Mouse (Mus musculus) forebrain, embryonic 11.5 days (tissue): Measurements from ENCODE around the gene Sh2d6. TPM values are rescaled to one million over a fixed set of nuclear protein-coding genes. Genes with fewer than 3 reads are reported as not detected.

ENCODE experiments used
- ATAC-seq: fragments of 200-750 bp; cut with Nextera tagmentation; replicated peaks from 2 replicates; pipeline ENCODE4 v1.8.0; 2017; ENCODE audit warnings: moderate TSS enrichment; ENCODE audit not compliant: low FRiP score
- DNase-seq: peaks from one replicate; pipeline ENCODE4 v3.0.0-alpha.2; 2017; ENCODE audit warnings: low spot score
- H3K27ac ChIP-seq: fragments of 300-500 bp; sonication (generic); 2 replicates; pipeline ENCODE4 v1.5.1; 2014; ENCODE audit warnings: low read depth, low read length
- H3K27me3 ChIP-seq: fragments of 300-500 bp; sonication (generic); 2 replicates; pipeline ENCODE4 v1.6.1; 2014; ENCODE audit warnings: mild to moderate bottlenecking, low read length, mixed read lengths; ENCODE audit not compliant: control insufficient read depth, insufficient read depth
- H3K36me3 ChIP-seq: fragments of 300-500 bp; sonication (generic); 2 replicates; pipeline ENCODE4 v1.6.1; 2014; ENCODE audit warnings: mild to moderate bottlenecking, low read length, moderate library complexity, mixed read lengths; ENCODE audit not compliant: control insufficient read depth, insufficient read depth
- H3K4me1 ChIP-seq: fragments of 300-500 bp; sonication (generic); replicated peaks from 2 replicates; pipeline ENCODE4 v1.6.1; 2014; ENCODE audit warnings: low read length, mixed read lengths; ENCODE audit not compliant: control insufficient read depth, insufficient read depth
- H3K4me2 ChIP-seq: fragments of 300-500 bp; sonication (generic); 2 replicates; pipeline ENCODE4 v1.6.1; 2014; ENCODE audit warnings: low read depth, mild to moderate bottlenecking, low read length, moderate library complexity, mixed read lengths; ENCODE audit not compliant: severe bottlenecking
- H3K4me3 ChIP-seq: fragments of 300-500 bp; sonication (generic); 2 replicates; pipeline ENCODE4 v1.5.1; 2014; ENCODE audit warnings: low read depth, low read length
- H3K9ac ChIP-seq: fragments of 300-500 bp; sonication (generic); 2 replicates; pipeline ENCODE4 v1.6.1; 2014; ENCODE audit warnings: low read length
- H3K9me3 ChIP-seq: fragments of 300-500 bp; sonication (generic); 2 replicates; pipeline ENCODE4 v1.6.1; 2016; ENCODE audit warnings: low read length, mixed read lengths; ENCODE audit not compliant: control insufficient read depth
- WGBS: fragments of 180-500 bp; shearing (Covaris S2); extraction: QIAGEN DNeasy Blood & Tissue Kit; methylation state at CpG from one replicate; pipeline ENCODE4 v1.1.7; 2014; 5-methylcytosine and 5-hydroxymethylcytosine counted together
- polyA plus RNA-seq: library from polyadenylated mRNA; unstranded; fragments of >200 nt; fragmentation: Nextera tagmentation; extraction: Ambion mirVana; gene quantifications from 2 replicates; pipeline ENCODE4 v1.2.1, GENCODE M21; 2014

Gene Sh2d6
- polyA plus RNA-seq, 1 experiment from 2014 or later = 0.51 TPM

DNA sequence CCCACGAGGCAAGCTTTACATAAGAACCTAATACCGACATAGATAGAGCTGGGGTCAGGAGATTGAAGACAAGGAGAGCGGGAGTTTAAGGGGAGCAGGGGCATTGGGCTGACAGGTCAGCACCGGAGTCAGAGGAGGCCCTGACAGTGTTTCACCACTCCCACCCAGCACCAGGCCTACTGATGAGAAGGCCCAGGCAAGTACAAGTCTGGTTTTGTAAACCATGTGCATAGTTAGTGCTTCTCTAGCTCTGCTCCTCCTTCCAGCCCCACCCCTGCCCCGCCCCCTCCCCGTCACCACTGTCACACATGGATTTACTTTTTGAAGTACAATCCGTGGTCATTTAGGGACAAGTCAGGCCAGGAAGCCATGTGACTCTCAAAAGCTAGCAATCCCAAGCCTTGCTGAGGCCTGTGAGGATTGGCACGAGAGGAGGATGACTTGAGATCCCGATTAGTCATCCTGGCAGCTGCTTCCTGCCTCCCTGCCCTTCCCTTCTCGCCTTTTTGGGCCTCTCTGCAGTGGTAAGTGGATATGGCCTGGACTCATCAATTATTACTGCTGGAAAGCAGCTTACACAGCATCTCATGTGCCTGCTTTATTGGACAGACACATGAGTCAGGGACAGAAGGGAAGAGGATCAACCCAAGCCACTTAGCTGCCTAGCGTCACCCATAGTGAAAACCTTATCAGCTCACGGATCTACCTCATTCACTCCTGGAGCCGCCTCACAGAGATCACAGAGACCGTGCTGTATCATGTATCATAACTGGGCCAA is 48.1 kb downstream of the Sh2d6 start:
- Histone ChIP-seq H3K9me3 (no peaks in the 10 kb centered on the region), H3K27ac (no peak overlapping the region), H3K36me3 (no peaks in the 10 kb centered on the region), H3K4me2 (no peak overlapping the region), H3K9ac (no peak overlapping the region), H3K4me3 (no peak overlapping the region), H3K4me1 (no peaks in the 10 kb centered on the region), H3K27me3 (no peaks in the 10 kb centered on the region)
- 70% methylated on average over 14 of the region's 14 CpGs for WGBS
- no peak for DNase-seq
- ATAC-seq = no peak

- Histone ChIP-seq H3K4me1 (no peaks in the 10 kb centered on the region), H3K36me3 (no peaks in the 10 kb centered on the region), H3K9me3 (no peaks in the 10 kb centered on the region), H3K27ac (no peak overlapping the region), H3K27me3 (no peaks in the 10 kb centered on the region), H3K4me3 (no peak overlapping the region), H3K9ac (no peak overlapping the region), H3K4me2 (no peak overlapping the region)
- WGBS = 91% methylated on average over 4 of the region's 4 CpGs
- ATAC-seq = no peak
- no peak for DNase-seq
These were observed 55.3 kb downstream of the Sh2d6 start for GRCm38 (mm10) chr6:72466171-72466570.

DNA sequence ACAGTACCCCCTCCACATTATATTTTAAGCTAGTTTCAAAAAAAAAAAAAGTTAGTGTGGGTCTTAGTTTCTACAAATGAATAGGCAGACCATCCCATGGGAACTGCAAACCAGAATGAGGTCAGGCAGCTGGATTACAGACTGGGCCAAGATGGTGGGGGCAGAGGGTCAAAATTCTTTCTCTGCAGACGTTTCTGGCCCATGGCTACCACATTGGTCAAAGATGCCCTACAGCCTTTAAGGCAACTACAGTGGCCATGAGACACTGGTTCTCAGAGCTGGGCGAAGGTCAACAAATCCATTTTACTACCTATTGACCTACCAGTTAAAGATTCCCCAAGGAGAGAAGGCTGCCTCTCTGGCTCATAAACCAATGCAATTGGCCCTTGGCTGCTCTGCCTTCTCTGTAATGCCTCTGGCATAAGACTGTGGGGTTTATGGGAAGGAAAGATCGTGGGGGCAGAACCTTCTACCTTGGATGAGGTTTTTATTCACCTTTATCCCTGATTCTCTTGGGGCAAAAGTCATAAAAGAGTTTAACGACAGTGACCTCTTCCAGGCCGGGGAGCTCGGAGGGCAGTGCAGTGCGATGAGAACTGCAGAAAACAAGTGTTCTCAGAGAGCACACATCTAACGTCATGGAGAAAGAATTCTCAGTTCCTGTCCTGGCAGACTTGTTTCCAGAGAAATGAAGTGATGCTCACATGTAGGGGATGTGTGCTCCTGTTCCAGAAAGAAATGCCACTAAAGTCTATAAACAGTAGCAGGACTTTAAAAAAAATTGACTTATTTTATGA is 55.9 kb downstream of the Sh2d6 start:
- no peak overlapping the region for H3K4me3 ChIP-seq
- 83% methylated on average over 8 of the region's 8 CpGs for WGBS
- H3K9ac ChIP-seq = no peak overlapping the region
- DNase-seq = no peak
- no peaks in the 10 kb centered on the region for H3K27me3 ChIP-seq
- H3K9me3 ChIP-seq = no peaks in the 10 kb centered on the region
- no peak for ATAC-seq
- no peak overlapping the region for H3K4me2 ChIP-seq
- H3K36me3 ChIP-seq = no peaks in the 10 kb centered on the region
- no peak overlapping the region for H3K27ac ChIP-seq
- no peaks in the 10 kb centered on the region for H3K4me1 ChIP-seq

Other genes starting within 250 kb of the Sh2d6 start
- gene Sftpb, start 217.1 kb downstream of the Sh2d6 start, polyA plus RNA-seq = not detected in 2 replicates
- gene Usp39, start 176.5 kb downstream of the Sh2d6 start, polyA plus RNA-seq = 109 and 113 TPM in 2 replicates
- gene 0610030E20Rik, start 174.4 kb downstream of the Sh2d6 start, polyA plus RNA-seq = 21.4 and 21.5 TPM in 2 replicates
- gene Tmem150a, start 166.3 kb downstream of the Sh2d6 start, polyA plus RNA-seq = 4.2 and 4.6 TPM in 2 replicates
- gene Rnf181, start 154.8 kb downstream of the Sh2d6 start, polyA plus RNA-seq = 102 and 106 TPM in 2 replicates
- gene Vamp5, start 141.2 kb downstream of the Sh2d6 start, polyA plus RNA-seq = 8.1 and 11.9 TPM in 2 replicates
- 34.1 and 35.6 TPM in 2 replicates for gene Vamp8, start 131.0 kb downstream of the Sh2d6 start, polyA plus RNA-seq
- 11.7 and 13.5 TPM in 2 replicates for gene Ggcx, start 107.4 kb downstream of the Sh2d6 start, polyA plus RNA-seq
- 504 and 506 TPM in 2 replicates for gene Mat2a, start 82.1 kb downstream of the Sh2d6 start, polyA plus RNA-seq
- gene Capg, start 22.7 kb upstream of the Sh2d6 start, polyA plus RNA-seq = 7.1 and 8.4 TPM in 2 replicates
- gene Elmod3, start 76.7 kb upstream of the Sh2d6 start, polyA plus RNA-seq = 15.8 and 16.5 TPM in 2 replicates
- 5.3 and 6.3 TPM in 2 replicates for gene Retsat, start 76.8 kb upstream of the Sh2d6 start, polyA plus RNA-seq
- gene Tgoln1, start 95.3 kb upstream of the Sh2d6 start, polyA plus RNA-seq = 34.1 and 35.1 TPM in 2 replicates